Mouse (Mus musculus) embryonic facial prominence, embryonic 13.5 days (tissue): ENCODE measurements around the gene Rab30. TPM values are rescaled to one million over a fixed set of nuclear protein-coding genes. Genes with fewer than 3 reads are reported as not detected.
A peak's percentile ranks its signal among the peaks of the same experiment; 100 is the strongest.
"Not testable (repeated sequence)": the region's sequence is repeated elsewhere in the genome, so short reads cannot be mapped to it uniquely, and the experiment has no call there.

ENCODE experiments used
- ATAC-seq: fragments of 200-750 bp; cut with Nextera tagmentation; 2 replicates; pipeline ENCODE4 v1.8.0; 2017; ENCODE audit warnings: low read depth; ENCODE audit not compliant: insufficient number of reproducible peaks, insufficient read depth, low FRiP score, low TSS enrichment
- H3K27ac ChIP-seq: fragments of 300-500 bp; sonication (generic); 2 replicates; pipeline ENCODE4 v1.5.1; 2015; ENCODE audit warnings: moderate library complexity, mild to moderate bottlenecking, inconsistent platforms
- H3K27me3 ChIP-seq: fragments of 300-500 bp; sonication (generic); 2 replicates; pipeline ENCODE4 v1.6.1; 2015; ENCODE audit warnings: mild to moderate bottlenecking, inconsistent platforms
- H3K36me3 ChIP-seq: fragments of 300-500 bp; sonication (generic); 2 replicates; pipeline ENCODE4 v1.6.1; 2015; ENCODE audit warnings: mild to moderate bottlenecking, inconsistent platforms
- H3K4me1 ChIP-seq: fragments of 300-500 bp; sonication (generic); 2 replicates; pipeline ENCODE4 v1.6.1; 2015; ENCODE audit warnings: inconsistent platforms
- H3K4me2 ChIP-seq: fragments of 300-500 bp; sonication (generic); 2 replicates; pipeline ENCODE4 v1.6.1; 2015; ENCODE audit warnings: moderate library complexity, mild to moderate bottlenecking, inconsistent platforms
- H3K4me3 ChIP-seq: fragments of 300-500 bp; sonication (generic); 2 replicates; pipeline ENCODE4 v1.5.1; 2015; ENCODE audit warnings: mild to moderate bottlenecking, inconsistent platforms
- H3K9ac ChIP-seq: fragments of 300-500 bp; sonication (generic); 2 replicates; pipeline ENCODE4 v1.6.1; 2015; ENCODE audit warnings: mild to moderate bottlenecking, inconsistent platforms
- H3K9me3 ChIP-seq: fragments of 300-500 bp; sonication (generic); 2 replicates; pipeline ENCODE4 v1.6.1; 2016; ENCODE audit warnings: inconsistent platforms
- WGBS: fragments of 180-500 bp; shearing (Covaris S2); methylation state at CpG from one replicate; pipeline ENCODE4 v1.1.7; 2015; ENCODE audit warnings: mixed read lengths; 5-methylcytosine and 5-hydroxymethylcytosine counted together
- polyA plus RNA-seq: library from polyadenylated mRNA; unstranded; fragments of >200 nt; fragmentation: Nextera tagmentation; extraction: Ambion mirVana; gene quantifications from 2 replicates; pipeline ENCODE4 v1.2.1, GENCODE M21; 2015

Rab30 gene
- polyA plus RNA-seq, 1 experiment from 2014 or later = 23.0 TPM

DNA sequence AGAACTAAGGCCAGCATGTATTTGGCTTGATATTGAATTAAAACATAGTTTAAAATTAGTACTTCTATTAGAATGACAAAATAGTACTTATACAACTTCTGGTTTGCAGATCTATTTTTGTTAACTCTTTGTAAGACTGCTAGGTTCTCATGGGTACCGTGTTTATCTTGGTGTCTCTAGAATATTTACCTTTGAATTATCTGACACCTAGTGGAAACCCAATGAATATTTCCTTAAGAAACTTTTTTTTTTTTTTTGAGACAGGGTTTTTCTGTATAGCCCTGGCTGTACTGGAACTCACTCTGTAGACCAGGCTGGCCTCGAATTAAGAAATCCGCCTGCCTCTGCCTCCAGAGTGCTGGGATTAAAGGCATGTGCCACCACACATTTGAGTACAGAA, 11.8 kb upstream of the Rab30 start:
- not testable (repeated sequence) for ATAC-seq, H3K4me3 ChIP-seq, H3K9me3 ChIP-seq, H3K4me1 ChIP-seq, H3K36me3 ChIP-seq, H3K27ac ChIP-seq, H3K9ac ChIP-seq, H3K27me3 ChIP-seq, H3K4me2 ChIP-seq
- whole genome bisulfite sequencing = 79% methylated on average over 3 of the region's 3 CpGs

- H3K9ac ChIP-seq = no peak overlapping the region
- no peak overlapping the region for H3K4me2 ChIP-seq
- no peak for ATAC-seq
- no peak overlapping the region for H3K27ac ChIP-seq
- no peaks in the 10 kb centered on the region for H3K4me1 ChIP-seq
- H3K27me3 ChIP-seq = no peaks in the 10 kb centered on the region
- H3K36me3 ChIP-seq = peaks cover 9% of the 10 kb centered on the region; the same call in 1 of the 2 replicates
- H3K9me3 ChIP-seq = no peaks in the 10 kb centered on the region
- H3K4me3 ChIP-seq = no peak overlapping the region
- WGBS = 77% methylated on average over 4 of the region's 4 CpGs
These were observed 10.9 kb upstream of the Rab30 start for GRCm38 (mm10) chr7:92730465-92730864.

GRCm38 (mm10) chr7:92730959-92731358, 10.4 kb upstream of the Rab30 start:
- 71% methylated on average over 3 of the region's 3 CpGs for WGBS
- no peak for ATAC-seq
- no peak overlapping the region for H3K9ac ChIP-seq

DNA sequence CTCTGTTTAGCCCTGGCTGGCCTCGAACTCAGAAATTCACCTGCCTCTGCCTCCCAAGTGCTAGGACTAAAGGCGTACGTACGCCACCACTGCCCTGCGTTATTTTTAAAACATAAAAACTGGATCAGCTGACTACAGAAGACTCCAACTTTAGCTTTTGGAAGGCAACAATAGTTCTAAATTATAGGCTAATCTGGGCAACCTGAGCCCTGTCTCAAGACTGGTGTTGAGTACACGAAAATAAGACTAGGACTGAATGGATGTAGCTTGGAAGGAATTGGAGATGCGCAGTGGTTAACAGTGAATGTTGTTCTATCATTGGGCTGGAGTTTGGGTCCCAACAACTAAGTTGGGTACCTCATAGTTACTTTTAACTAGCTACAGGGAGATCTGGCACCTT, 9.3 kb upstream of the Rab30 start:
- Histone ChIP-seq H3K36me3 (peaks cover 18% of the 10 kb centered on the region; the same call in 1 of the 2 replicates), H3K4me1 (0 out of 2 replicates have a peak, but pooled peaks cover 4% of the 10 kb centered on the region), H3K4me3 (no peak overlapping the region), H3K9me3 (no peaks in the 10 kb centered on the region), H3K4me2 (no peak overlapping the region), H3K27ac (no peak overlapping the region), H3K27me3 (no peaks in the 10 kb centered on the region), H3K9ac (no peak overlapping the region)
- 89% methylated on average over 7 of the region's 7 CpGs for WGBS
- ATAC-seq = no peak

More at GRCm38 (mm10) chr7:92730959-92731358, 10.4 kb upstream of the Rab30 start:
- Histone ChIP-seq H3K27me3 (no peaks in the 10 kb centered on the region), H3K9me3 (no peaks in the 10 kb centered on the region), H3K27ac (no peak overlapping the region), H3K4me1 (no peaks in the 10 kb centered on the region), H3K36me3 (peaks cover 13% of the 10 kb centered on the region; the same call in 1 of the 2 replicates), H3K4me3 (no peak overlapping the region), H3K4me2 (no peak overlapping the region)

DNA sequence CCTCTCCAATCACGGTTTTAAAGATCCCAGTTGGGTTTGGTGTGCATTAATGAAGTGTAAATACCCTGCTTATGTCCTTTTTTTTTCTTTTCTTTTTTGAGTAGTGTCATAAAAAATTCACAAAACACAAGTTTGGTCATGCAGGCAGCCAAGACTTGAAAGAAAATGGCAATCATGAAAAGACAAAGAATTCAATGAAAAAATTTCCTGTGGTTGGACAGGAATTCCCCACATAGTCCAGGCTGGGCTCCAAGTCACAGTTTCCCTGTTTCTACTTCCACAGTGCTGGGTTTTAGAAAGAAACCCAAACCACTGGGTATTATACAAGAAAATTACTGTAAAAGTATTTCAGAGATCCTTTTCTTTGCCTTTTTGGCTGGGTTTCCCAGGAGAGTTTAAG, 3.8 kb upstream of the Rab30 start:
- H3K9ac ChIP-seq = no peak overlapping the region
- peaks cover 18% of the 10 kb centered on the region for H3K4me1 ChIP-seq
- 51% methylated on average over 1 of the region's 1 CpGs for WGBS
- peak overlapping the region; percentile 49 for H3K27ac ChIP-seq
- no peaks in the 10 kb centered on the region for H3K27me3 ChIP-seq
- peaks cover 23% of the 10 kb centered on the region for H3K36me3 ChIP-seq
- H3K4me2 ChIP-seq = peak overlapping the region; percentile 89
- ATAC-seq = no peak
- H3K9me3 ChIP-seq = no peaks in the 10 kb centered on the region
- H3K4me3 ChIP-seq = no peak overlapping the region

- ATAC-seq = no peak
- Histone ChIP-seq H3K4me1 (peaks cover 36% of the 10 kb centered on the region), H3K4me2 (peak overlapping the region; percentile 89)
These were observed 1.4 kb upstream of the Rab30 start for GRCm38 (mm10) chr7:92739956-92740355.

DNA sequence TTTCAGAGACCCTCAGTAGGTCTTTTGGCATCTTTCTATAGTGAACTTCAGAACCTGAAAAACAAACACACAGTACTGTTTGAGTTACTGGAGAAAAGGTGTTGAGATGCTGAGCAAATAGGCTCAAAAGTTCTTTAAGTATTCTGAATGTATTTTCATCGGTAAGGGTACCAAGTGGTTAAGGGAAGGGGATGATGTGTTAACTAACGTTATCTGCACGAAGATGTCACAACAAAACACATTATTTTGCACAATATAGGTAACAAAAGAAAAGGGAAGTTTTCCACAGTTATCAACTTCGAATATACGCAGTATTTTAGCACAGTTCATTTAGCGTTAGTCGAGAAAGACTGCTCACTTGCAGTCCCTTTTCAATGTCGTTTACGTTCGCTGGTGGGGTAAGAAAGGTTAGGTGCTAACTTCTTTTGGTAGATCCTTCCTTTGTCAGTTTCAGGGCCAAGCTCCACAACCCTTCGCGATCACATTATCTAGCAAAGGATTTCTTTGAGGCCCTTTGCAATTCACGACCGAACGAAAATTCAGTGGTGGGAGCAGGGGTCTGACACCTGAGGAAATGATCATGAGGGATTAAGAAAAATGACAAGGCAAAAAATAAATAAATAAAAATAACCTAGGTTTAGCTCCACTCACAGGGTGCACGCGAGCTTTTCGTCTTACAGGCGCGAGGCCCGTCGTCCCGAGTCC, 840 bp upstream of the Rab30 start:
- Histone ChIP-seq H3K4me1 (peaks cover 36% of the 10 kb centered on the region), H3K9ac (peak overlapping the region; percentile 93), H3K4me2 (peak overlapping the region; percentile 89), H3K36me3 (peaks cover 13% of the 10 kb centered on the region), H3K4me3 (peak overlapping the region; percentile 80), H3K27me3 (no peaks in the 10 kb centered on the region), H3K27ac (peak overlapping the region; percentile 95), H3K9me3 (no peaks in the 10 kb centered on the region)
- no peak for ATAC-seq
- 2% methylated on average over 23 of the region's 23 CpGs for WGBS

More at GRCm38 (mm10) chr7:92739956-92740355, 1.4 kb upstream of the Rab30 start:
- peak overlapping the region; percentile 95; the same call in 1 of the 2 replicates for H3K27ac ChIP-seq
- peak overlapping the region; percentile 80 for H3K4me3 ChIP-seq
- peak overlapping the region; percentile 93 for H3K9ac ChIP-seq
- no peaks in the 10 kb centered on the region for H3K9me3 ChIP-seq
- H3K27me3 ChIP-seq = no peaks in the 10 kb centered on the region
- WGBS = 26% methylated on average over 6 of the region's 6 CpGs
- peaks cover 15% of the 10 kb centered on the region for H3K36me3 ChIP-seq

DNA sequence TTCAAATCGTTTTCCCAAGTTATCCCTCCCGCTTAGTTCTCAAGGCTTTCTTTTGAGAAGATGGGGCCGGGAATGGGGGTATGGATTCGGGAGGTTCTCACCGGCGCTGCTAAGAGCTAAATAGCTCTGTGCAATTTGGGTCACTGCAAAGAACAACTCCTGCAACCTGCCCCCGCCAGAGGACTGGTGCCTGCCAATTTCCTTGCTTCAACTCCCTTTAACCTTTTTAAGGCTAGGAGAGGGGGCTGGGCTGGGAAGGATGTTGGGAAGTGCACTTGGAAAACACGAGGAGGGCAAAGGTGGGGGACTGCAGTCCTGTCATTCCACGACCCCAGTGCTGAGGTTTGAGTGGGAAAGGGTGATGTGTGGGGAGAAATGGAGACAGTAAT, 452 bp downstream of the Rab30 start:
- peak overlapping the region; percentile 62 for H3K27ac ChIP-seq
- peaks cover 7% of the 10 kb centered on the region for H3K36me3 ChIP-seq
- no peak for ATAC-seq
- WGBS = 1% methylated on average over 9 of the region's 9 CpGs
- no peaks in the 10 kb centered on the region for H3K9me3 ChIP-seq
- H3K4me3 ChIP-seq = peak overlapping the region; percentile 80
- peak overlapping the region; percentile 93 for H3K9ac ChIP-seq
- H3K4me2 ChIP-seq = peak overlapping the region; percentile 89
- no peaks in the 10 kb centered on the region for H3K27me3 ChIP-seq
- H3K4me1 ChIP-seq = peaks cover 33% of the 10 kb centered on the region

DNA sequence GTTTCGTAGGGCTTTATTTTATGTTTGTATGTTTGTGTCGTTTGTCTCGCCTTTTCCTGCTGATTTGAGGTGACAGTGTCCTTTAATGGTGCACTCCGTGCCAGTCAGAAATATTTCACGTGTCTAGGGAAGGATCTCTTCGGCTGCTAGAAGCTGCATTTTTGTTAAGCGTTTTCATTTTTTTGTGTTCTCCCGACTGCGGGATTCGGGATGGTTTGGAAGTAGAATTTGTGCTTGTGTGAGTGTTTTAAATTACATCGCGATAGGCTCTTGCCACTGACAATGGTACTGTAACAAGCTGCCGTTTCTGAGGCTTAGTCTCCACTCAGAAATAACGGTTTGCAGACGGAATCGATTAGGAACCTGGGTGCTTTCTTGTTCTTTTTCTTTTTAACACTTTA, 938 bp downstream of the Rab30 start:
- H3K4me2 ChIP-seq = peak overlapping the region; percentile 89
- H3K9me3 ChIP-seq = no peaks in the 10 kb centered on the region
- peaks cover 30% of the 10 kb centered on the region for H3K4me1 ChIP-seq
- peak overlapping the region; percentile 80 for H3K4me3 ChIP-seq
- H3K27ac ChIP-seq = peak overlapping the region; percentile 62
- 1% methylated on average over 16 of the region's 16 CpGs for WGBS
- ATAC-seq = no peak
- peaks cover 5% of the 10 kb centered on the region; the same call in 1 of the 2 replicates for H3K36me3 ChIP-seq
- no peaks in the 10 kb centered on the region for H3K27me3 ChIP-seq
- H3K9ac ChIP-seq = peak overlapping the region; percentile 93

DNA sequence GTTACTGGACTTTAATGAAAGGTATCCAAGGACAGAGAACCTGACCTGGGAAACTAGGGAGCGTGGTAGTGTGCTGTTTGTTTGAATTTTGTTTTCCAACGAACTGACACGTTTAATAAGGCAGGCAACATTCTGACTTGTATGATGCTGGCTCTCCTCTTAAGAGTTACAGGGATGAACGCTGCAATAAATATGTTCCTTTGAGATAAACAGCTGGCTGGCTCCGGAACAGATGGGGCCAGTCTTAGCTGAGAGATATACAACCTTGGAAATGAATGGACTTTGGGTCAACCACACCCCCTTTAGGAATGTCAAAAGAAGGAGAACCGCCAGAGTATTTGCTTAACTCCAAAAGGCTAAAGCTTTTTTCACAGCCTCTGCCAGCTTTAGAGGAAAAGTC, 1.4 kb downstream of the Rab30 start:
- peak overlapping the region; percentile 93 for H3K9ac ChIP-seq
- peaks cover 5% of the 10 kb centered on the region; the same call in 1 of the 2 replicates for H3K36me3 ChIP-seq
- peaks cover 27% of the 10 kb centered on the region for H3K4me1 ChIP-seq
- WGBS = 1% methylated on average over 6 of the region's 6 CpGs
- H3K9me3 ChIP-seq = no peaks in the 10 kb centered on the region
- ATAC-seq = no peak
- peak overlapping the region; percentile 80 for H3K4me3 ChIP-seq
- H3K27ac ChIP-seq = peak overlapping the region; percentile 62; the same call in 1 of the 2 replicates
- H3K4me2 ChIP-seq = peak overlapping the region; percentile 89
- H3K27me3 ChIP-seq = no peaks in the 10 kb centered on the region

GRCm38 (mm10) chr7:92743325-92743724, 1.9 kb downstream of the Rab30 start:
- Histone ChIP-seq H3K9me3 (no peaks in the 10 kb centered on the region), H3K4me3 (peak overlapping the region; percentile 80), H3K36me3 (peaks cover 5% of the 10 kb centered on the region; the same call in 1 of the 2 replicates), H3K4me2 (peak overlapping the region; percentile 89), H3K27me3 (no peaks in the 10 kb centered on the region), H3K27ac (no peak overlapping the region), H3K4me1 (peaks cover 23% of the 10 kb centered on the region), H3K9ac (peak overlapping the region; percentile 93; the same call in 1 of the 2 replicates)
- no peak for ATAC-seq
- 8% methylated on average over 6 of the region's 6 CpGs for WGBS

GRCm38 (mm10) chr7:92750395-92750794, 9.0 kb downstream of the Rab30 start:
- no peak overlapping the region for H3K9ac ChIP-seq
- H3K4me3 ChIP-seq = no peak overlapping the region
- H3K27me3 ChIP-seq = no peaks in the 10 kb centered on the region
- no peaks in the 10 kb centered on the region for H3K9me3 ChIP-seq
- ATAC-seq = no peak
- H3K4me2 ChIP-seq = no peak overlapping the region
- H3K27ac ChIP-seq = no peak overlapping the region
- 69% methylated on average over 2 of the region's 2 CpGs for WGBS
- H3K4me1 ChIP-seq = no peaks in the 10 kb centered on the region
- no peaks in the 10 kb centered on the region for H3K36me3 ChIP-seq
